Mouse (Mus musculus): ENCODE results near the gene Zfp933.
A peak's percentile ranks its signal among the peaks of the same experiment; 100 is the strongest.
"Not testable (repeated sequence)": the region's sequence is repeated elsewhere in the genome, so short reads cannot be mapped to it uniquely, and the experiment has no call there.

GRCm38 (mm10) chr4:147809292-147809965 lies 38.7 kb downstream of the Zfp933 start, which contains the start of gene Zfp984:
- TF ChIP-seq CTCF (IDR thresholded peaks at IDR 0.05; ENCODE audit: insufficient read depth, low read length) = not testable (repeated sequence)
- peak; percentile 22; the same call in 1 of the 2 replicates for TF ChIP-seq POLR2A (IDR thresholded peaks at IDR 0.05; ENCODE audit: borderline replicate concordance, extremely low read depth, low read depth, low read length)
